Mouse (Mus musculus) ES-E14 (cell line): ENCODE results near the gene Abca7. TPM values are rescaled to one million over a fixed set of nuclear protein-coding genes. Genes with fewer than 3 reads are reported as not detected.

Source experiments
- DNase-seq: peaks from one replicate; pipeline ENCODE4 v3.0.0-alpha.2; 2013; ENCODE audit warnings: low read depth, low spot score
- H3K27ac ChIP-seq: 2 replicates; pipeline ENCODE4 v1.5.1; 2012; ENCODE audit warnings: low read depth, mild to moderate bottlenecking, low read length, moderate library complexity, mixed read lengths; ENCODE audit not compliant: poor library complexity, insufficient read depth, severe bottlenecking
- H3K36me3 ChIP-seq: 2 replicates; pipeline ENCODE4 v1.6.1; 2012; ENCODE audit warnings: mild to moderate bottlenecking, low read length, moderate library complexity, mixed read lengths; ENCODE audit not compliant: control insufficient read depth, poor library complexity, insufficient read depth, severe bottlenecking
- H3K4me1 ChIP-seq, 2 experiments: fragments of 150-350 bp in 1 of 2; sonication (generic) in 1 of 2; 2 replicates each; pipeline ENCODE4 v1.6.1; 2012; ENCODE audit warnings: low read length in 2 of 2, mild to moderate bottlenecking in 1 of 2, mixed read lengths in 1 of 2; ENCODE audit not compliant: control insufficient read depth in 2 of 2, insufficient read depth in 2 of 2, poor library complexity in 1 of 2
- H3K4me3 ChIP-seq, 2 experiments: fragments of 150-350 bp in 1 of 2; sonication (generic) in 1 of 2; 2 replicates each; pipeline ENCODE4 v1.5.1; 2012; ENCODE audit warnings: low read length in 2 of 2, low read depth in 1 of 2, mild to moderate bottlenecking in 1 of 2, mixed read lengths in 1 of 2; ENCODE audit not compliant: insufficient read depth in 1 of 2, poor library complexity in 1 of 2, severe bottlenecking in 1 of 2
- H3K9ac ChIP-seq: 2 replicates; pipeline ENCODE4 v1.6.1; 2012; ENCODE audit warnings: low read depth, mild to moderate bottlenecking, low read length, mixed read lengths; ENCODE audit not compliant: poor library complexity, insufficient read depth, severe bottlenecking
- H3K9me3 ChIP-seq: fragments of 150-350 bp; sonication (generic); 2 replicates; pipeline ENCODE4 v1.6.1; 2012; ENCODE audit warnings: low read depth, mild to moderate bottlenecking, low read length; ENCODE audit not compliant: control insufficient read depth, insufficient read depth
- CHD2 ChIP-seq: IDR thresholded peaks from 2 replicates; pipeline ENCODE4 v1.6.1; 2014; ENCODE audit warnings: mild to moderate bottlenecking, low read depth, low read length, inconsistent platforms
- HCFC1 ChIP-seq: IDR thresholded peaks from 2 replicates; pipeline ENCODE4 v1.6.1; 2012; ENCODE audit warnings: low read length, inconsistent platforms, borderline replicate concordance; ENCODE audit not compliant: insufficient read depth
- MAFK ChIP-seq: IDR thresholded peaks from 2 replicates; pipeline ENCODE4 v1.6.1; 2014; ENCODE audit warnings: mild to moderate bottlenecking, low read depth, low read length, inconsistent platforms; ENCODE audit not compliant: insufficient read depth
- ZC3H11A ChIP-seq: IDR thresholded peaks from 2 replicates; pipeline ENCODE4 v1.6.1; 2012; ENCODE audit warnings: low read depth, mild to moderate bottlenecking, inconsistent platforms, low read length, borderline replicate concordance
- ZNF384 ChIP-seq: IDR thresholded peaks from 2 replicates; pipeline ENCODE4 v1.6.1; 2012; ENCODE audit warnings: low read depth, low read length, inconsistent platforms
- in situ Hi-C, 2 experiments: fragments of 600-800 bp; cut with MboI; formaldehyde crosslinking; loops; one replicate each; pipeline ENCODE4 v1.15.1; 2025; ENCODE audit warnings: low sequenced_read_pairs in 2 of 2, inconsistent platforms in 1 of 2; ENCODE audit not compliant: unreplicated experiment in 2 of 2
- total RNA-seq: library from RNA; depleted of rRNA; stranded (reverse); fragments of 300-350 nt; gene quantifications from 2 replicates; pipeline ENCODE4 v1.2.3, GENCODE M21; 2012

Abca7 gene
- total RNA-seq, 1 experiment, result 8.8 TPM

DNA sequence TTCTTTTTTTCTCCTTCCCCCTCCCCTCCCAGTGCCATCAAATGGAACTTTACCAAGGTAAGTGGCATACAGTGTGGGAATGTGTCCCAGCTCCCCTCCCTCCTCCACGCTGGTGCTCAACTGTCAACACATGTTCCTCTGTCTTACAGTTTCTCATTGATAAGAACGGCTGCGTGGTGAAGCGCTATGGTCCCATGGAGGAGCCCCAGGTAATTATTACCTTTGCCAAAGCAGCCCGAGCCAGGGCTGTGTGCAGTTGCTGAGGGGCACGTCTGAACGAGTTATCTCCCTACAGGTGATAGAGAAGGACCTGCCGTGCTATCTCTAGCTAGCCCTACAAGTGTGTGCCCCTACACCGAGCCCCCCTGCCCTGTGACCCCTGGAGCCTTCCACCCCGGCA, 59.6 kb downstream of the Abca7 start:
- in situ Hi-C loops, result no loop called here
- peaks cover 45% of the 10 kb centered on the region for H3K36me3 ChIP-seq
- peaks cover 5 to 21% of the 10 kb centered on the region in 2 experiments; a peak in 3 of 4 replicates for H3K4me1 ChIP-seq
- peak overlapping the region; percentile 74 to 93 for H3K4me3 ChIP-seq
- H3K9ac ChIP-seq, result peak overlapping the region; percentile 14; the same call in 1 of the 2 replicates
- no peak for DNase-seq
- no peak for TF ChIP-seq CHD2
- no peak for TF ChIP-seq ZC3H11A
- TF ChIP-seq HCFC1, result no peak
- no peak for TF ChIP-seq MAFK
- TF ChIP-seq ZNF384, result no peak
- H3K9me3 ChIP-seq, result no peaks in the 10 kb centered on the region
- no peak overlapping the region; the same call in 1 of the 2 replicates for H3K27ac ChIP-seq

DNA sequence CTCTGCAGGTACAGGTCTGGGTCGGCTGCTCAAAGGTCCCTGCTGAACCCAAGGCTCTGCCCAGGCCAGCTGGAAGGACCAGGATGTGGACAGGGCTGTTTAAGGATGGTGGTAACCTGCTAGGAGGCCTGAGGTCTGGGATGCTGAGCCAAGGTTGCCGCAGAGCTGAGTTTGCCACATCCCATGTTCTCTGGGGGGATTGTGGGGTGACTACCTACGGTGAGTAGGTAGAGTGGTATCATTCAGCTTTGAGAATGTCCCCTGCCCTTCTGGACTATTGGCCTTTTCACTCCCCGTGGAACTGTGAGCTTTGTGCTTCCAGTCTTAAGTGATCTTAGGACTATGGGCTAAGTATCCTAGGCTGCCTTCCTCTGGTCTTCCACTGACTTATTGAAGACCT, 60.2 kb downstream of the Abca7 start:
- Histone ChIP-seq H3K36me3 (peaks cover 49% of the 10 kb centered on the region), H3K4me3 (peak overlapping the region in 1 of 2 experiments; percentile 34; a peak in 1 of 4 replicates), H3K9me3 (no peaks in the 10 kb centered on the region), H3K27ac (no peak overlapping the region), H3K4me1 (peaks cover 5 to 21% of the 10 kb centered on the region in 2 experiments; a peak in 3 of 4 replicates), H3K9ac (no peak overlapping the region)
- no peak for DNase-seq
- in situ Hi-C loops, result no loop called here
- no peak for TF ChIP-seq CHD2
- TF ChIP-seq ZC3H11A, result no peak
- TF ChIP-seq HCFC1, result no peak
- TF ChIP-seq ZNF384, result no peak
- TF ChIP-seq MAFK, result no peak

DNA sequence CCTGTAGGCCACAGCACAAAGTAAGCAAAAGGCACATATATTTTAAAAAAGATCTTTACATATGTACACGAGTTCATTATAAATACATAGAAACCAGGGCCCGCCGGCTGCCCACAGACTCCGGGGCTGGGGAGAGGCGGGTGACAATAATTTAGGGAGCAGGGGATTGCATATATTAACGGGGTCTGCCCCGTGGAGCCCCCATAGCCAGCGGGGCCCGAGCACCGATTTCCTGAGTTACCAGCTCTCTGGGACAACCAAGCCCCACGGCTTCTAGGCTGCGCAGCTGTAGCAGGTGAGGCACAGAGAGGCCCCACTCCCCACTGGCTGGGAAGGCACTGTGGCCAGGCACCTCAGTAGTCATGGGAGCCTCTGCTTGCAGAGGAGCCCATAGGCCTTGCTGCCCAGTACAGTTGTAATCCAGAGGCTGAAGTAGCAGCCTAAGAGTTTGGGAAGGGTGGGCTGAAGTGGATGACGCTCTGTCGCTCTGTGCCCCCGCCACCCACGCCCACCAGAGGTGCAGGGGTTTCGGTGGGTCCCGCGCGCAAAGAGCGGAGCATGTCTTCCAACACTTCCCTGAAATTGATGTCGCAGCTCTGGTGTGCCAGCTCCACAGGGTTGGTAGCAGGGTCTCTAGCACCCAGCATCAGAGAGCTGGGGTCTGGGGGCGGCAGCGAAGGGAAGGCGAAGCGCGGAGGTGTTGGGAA, 60.8 kb downstream of the Abca7 start:
- no peak for DNase-seq
- H3K27ac ChIP-seq, result no peak overlapping the region
- peaks cover 5 to 21% of the 10 kb centered on the region in 2 experiments; a peak in 3 of 4 replicates for H3K4me1 ChIP-seq
- peaks cover 52% of the 10 kb centered on the region for H3K36me3 ChIP-seq
- peak overlapping the region; percentile 29 for H3K9ac ChIP-seq
- TF ChIP-seq MAFK (no peak), ZC3H11A (no peak), HCFC1 (no peak), CHD2 (no peak; the same call in 1 of the 2 replicates), ZNF384 (no peak)
- in situ Hi-C loops, result no loop called here
- H3K4me3 ChIP-seq, result peak overlapping the region; percentile 10 to 47; a peak in 3 of 4 replicates
- no peaks in the 10 kb centered on the region for H3K9me3 ChIP-seq

DNA sequence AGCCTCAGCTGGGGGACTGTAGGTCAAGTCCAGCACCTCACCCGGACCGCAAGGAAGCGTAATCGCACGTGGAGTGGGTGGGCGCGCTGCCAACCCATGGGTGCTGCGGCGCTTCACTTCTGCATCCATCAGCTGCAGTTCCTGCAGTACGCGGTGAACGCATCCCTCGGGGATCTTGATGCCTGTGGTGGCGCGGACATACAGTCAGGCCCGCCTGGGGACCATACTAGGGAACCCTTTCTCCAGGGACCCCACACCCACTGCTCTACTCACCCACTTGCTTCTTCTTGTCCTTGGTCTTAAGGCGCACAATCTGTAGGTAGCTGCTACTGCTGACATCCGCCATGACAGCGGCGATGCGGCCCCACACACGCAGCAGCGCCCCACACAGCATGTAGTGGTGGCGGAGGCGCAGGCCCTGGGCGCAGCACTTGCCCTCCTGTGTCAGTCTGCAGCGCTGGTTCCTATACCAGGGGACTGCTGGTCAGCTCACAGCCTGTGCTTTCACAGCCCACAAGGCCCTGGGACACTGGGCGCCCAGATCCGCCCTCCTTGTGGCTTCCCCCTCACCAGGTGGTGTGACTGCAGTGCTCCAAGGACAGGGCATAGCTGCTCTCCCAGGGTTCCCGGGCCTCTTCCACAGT, 61.5 kb downstream of the Abca7 start:
- H3K9ac ChIP-seq, result peak overlapping the region; percentile 29
- H3K36me3 ChIP-seq, result peaks cover 58% of the 10 kb centered on the region
- peaks cover 0 to 14% of the 10 kb centered on the region in 2 experiments; a peak in 3 of 4 replicates for H3K4me1 ChIP-seq

More for the DNA sequence above, 61.5 kb downstream of the Abca7 start:
- in situ Hi-C loops, result no loop called here
- H3K27ac ChIP-seq, result peak overlapping the region; percentile 3; the same call in 1 of the 2 replicates
- DNase-seq, result no peak
- no peaks in the 10 kb centered on the region for H3K9me3 ChIP-seq
- peak overlapping the region; percentile 10 to 47; a peak in 3 of 4 replicates for H3K4me3 ChIP-seq
- TF ChIP-seq CHD2, result no peak
- no peak for TF ChIP-seq HCFC1
- no peak for TF ChIP-seq MAFK
- no peak for TF ChIP-seq ZNF384
- no peak for TF ChIP-seq ZC3H11A
